Mouse (Mus musculus) cerebellum, adult (tissue): ENCODE measurements around the gene Fcgrt.
"Not testable (repeated sequence)": the region's sequence is repeated elsewhere in the genome, so short reads cannot be mapped to it uniquely, and the experiment has no call there.

Experiments
- ATAC-seq: cut with Nextera tagmentation; 2 replicates; pipeline ENCODE4 v1.9.2; 2017; ENCODE audit warnings: mild to moderate bottlenecking, moderate library complexity, mixed read lengths; ENCODE audit not compliant: insufficient number of reproducible peaks, low FRiP score, low TSS enrichment

Fcgrt gene

GRCm38 (mm10) chr7:45131850-45132249 is 28.2 kb upstream of the Fcgrt start:
- ATAC-seq = no peak

GRCm38 (mm10) chr7:45129776-45130512 is 26.3 kb upstream of the Fcgrt start:
- no peak for ATAC-seq

- ATAC-seq = no peak
Observed at GRCm38 (mm10) chr7:45129318-45129717, 25.7 kb upstream of the Fcgrt start.

- ATAC-seq = peak; percentile 85
Observed at GRCm38 (mm10) chr7:45128624-45129246, 25.1 kb upstream of the Fcgrt start, which contains the start of gene Rpl13a. TSS of gene Rpl13a (minus strand) at chr7:45128761.

GRCm38 (mm10) chr7:45127700-45128224 is 24.1 kb upstream of the Fcgrt start:
- no peak for ATAC-seq

- ATAC-seq = no peak
Observed at GRCm38 (mm10) chr7:45126844-45127699, 23.4 kb upstream of the Fcgrt start.

- no peak for ATAC-seq
Observed at GRCm38 (mm10) chr7:45126147-45126843, 22.6 kb upstream of the Fcgrt start.

- ATAC-seq = not testable (repeated sequence)
Observed at GRCm38 (mm10) chr7:45125649-45126048, 22.0 kb upstream of the Fcgrt start.

GRCm38 (mm10) chr7:45125144-45125600 is 21.5 kb upstream of the Fcgrt start:
- no peak for ATAC-seq

- ATAC-seq = peak; percentile 77
Observed at GRCm38 (mm10) chr7:45124224-45125143, 20.8 kb upstream of the Fcgrt start, which contains the start of gene Rps11. TSS of gene Rps11 (minus strand) at chr7:45124439.

GRCm38 (mm10) chr7:45123186-45123570 is 19.5 kb upstream of the Fcgrt start:
- ATAC-seq = no peak

GRCm38 (mm10) chr7:45122561-45123185 is 19.0 kb upstream of the Fcgrt start:
- no peak for ATAC-seq

- ATAC-seq = no peak
Observed at GRCm38 (mm10) chr7:45121966-45122365, 18.3 kb upstream of the Fcgrt start.

GRCm38 (mm10) chr7:45121404-45121803 is 17.8 kb upstream of the Fcgrt start:
- no peak for ATAC-seq

- ATAC-seq = no peak
Observed at GRCm38 (mm10) chr7:45119780-45120709, 16.4 kb upstream of the Fcgrt start.

- ATAC-seq = no peak
Observed at GRCm38 (mm10) chr7:45118336-45118735, 14.7 kb upstream of the Fcgrt start.

GRCm38 (mm10) chr7:45117566-45117965 is 13.9 kb upstream of the Fcgrt start:
- ATAC-seq = no peak
